Comparison of ENCODE assay signal across 1 mouse cellular context in the genomic region with DNA sequence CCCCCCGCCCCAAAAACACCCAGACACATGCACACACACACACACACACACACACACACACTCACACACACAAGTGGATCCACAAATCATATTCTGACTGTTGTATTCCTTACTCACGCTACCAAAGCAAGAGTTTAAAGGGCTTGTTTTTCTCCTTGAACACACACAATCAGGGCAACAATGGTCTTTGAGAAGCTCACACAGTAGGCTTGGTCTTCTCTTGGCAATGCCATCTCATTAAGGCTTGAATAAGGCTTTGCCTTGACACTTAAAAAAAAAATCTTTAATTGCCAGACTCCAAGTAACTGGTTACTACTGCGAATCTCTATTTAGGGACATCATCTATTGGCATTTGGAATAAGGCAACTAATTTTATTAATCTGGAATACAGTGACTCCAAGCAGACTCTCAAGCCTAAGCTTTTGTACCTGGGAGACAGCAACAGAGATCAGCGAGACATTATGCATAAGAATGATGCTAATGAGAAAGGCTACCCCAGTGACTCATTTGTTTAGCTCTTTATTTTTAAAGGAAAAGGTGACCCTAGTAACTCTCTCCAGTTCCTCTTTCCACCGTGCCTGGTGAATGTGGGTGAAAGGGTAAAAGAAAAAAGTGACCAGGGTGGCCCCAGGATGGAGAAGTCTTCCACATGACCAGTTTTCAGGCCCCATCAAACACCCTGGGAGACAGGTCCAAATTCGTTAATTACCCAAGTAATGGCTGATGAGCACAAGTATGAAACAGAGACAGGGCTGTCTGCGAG.
TF ChIP-seq lines count a peak whose summit lies in the region.

No protein-coding gene starts in this region.

TF ChIP-seq in CH12.LX, 34 proteins besides CTCF, POLR2A, EP300 and RAD21 (continued from another document):
- TF ChIP-seq SMC3 (IDR thresholded peaks at IDR 0.05; ENCODE audit: low read depth, low read length) (no peak), MAX (IDR thresholded peaks at IDR 0.05; ENCODE audit: low read length) (no peak), TBP (conservative IDR thresholded peaks at IDR 0.05; ENCODE audit: low read depth, low read length) (no peak), POLR2AphosphoS2 (IDR thresholded peaks at IDR 0.05; ENCODE audit: low read depth, low read length) (no peak), USF1 (IDR thresholded peaks at IDR 0.05; ENCODE audit: low read depth, low read length) (no peak), UBTF (IDR thresholded peaks at IDR 0.05; ENCODE audit: low read depth, low read length) (no peak), ZKSCAN1 (IDR thresholded peaks at IDR 0.05; ENCODE audit: borderline replicate concordance, low read depth, low read length) (no peak), ELF1 (IDR thresholded peaks at IDR 0.05; ENCODE audit: low read depth, low read length) (no peak), E2F4 (IDR thresholded peaks at IDR 0.05; ENCODE audit: insufficient replicate concordance, low read depth, low read length) (no peak), IRF4 (IDR thresholded peaks at IDR 0.05; ENCODE audit: low read depth, low read length) (peak; percentile 89), CHD2 (IDR thresholded peaks at IDR 0.05; ENCODE audit: low read length) (no peak), ZC3H11A (IDR thresholded peaks at IDR 0.05; ENCODE audit: low read depth, low read length) (no peak), RCOR1 (conservative IDR thresholded peaks at IDR 0.05; ENCODE audit: low read depth, low read length) (0 out of 2 replicates have a peak, but pooled peaks have one; percentile 34)
